Mouse (Mus musculus) small intestine, adult 2 months (tissue): ENCODE data around the gene Cobl. TPM values are rescaled to one million over a fixed set of nuclear protein-coding genes. Genes with fewer than 3 reads are reported as not detected.

Source experiments
- H3K27ac ChIP-seq: fragments of 200-500 bp; 2 replicates; pipeline ENCODE4 v1.5.1; 2012; ENCODE audit warnings: low read depth, low read length, control low read depth, inconsistent platforms; ENCODE audit not compliant: insufficient read depth
- H3K27me3 ChIP-seq: fragments of 200-500 bp; 2 replicates; pipeline ENCODE4 v1.6.1; 2012; ENCODE audit warnings: mild to moderate bottlenecking, moderate library complexity, low read length, inconsistent platforms; ENCODE audit not compliant: control insufficient read depth, insufficient read depth
- H3K36me3 ChIP-seq: fragments of 200-500 bp; 2 replicates; pipeline ENCODE4 v1.6.1; 2012; ENCODE audit warnings: mild to moderate bottlenecking, low read length, control low read depth, inconsistent platforms; ENCODE audit not compliant: control insufficient read depth, insufficient read depth
- H3K4me1 ChIP-seq: fragments of 200-500 bp; 2 replicates; pipeline ENCODE4 v1.6.1; 2012; ENCODE audit warnings: low read length, inconsistent platforms, mixed read lengths; ENCODE audit not compliant: control insufficient read depth, insufficient read depth, insufficient read length
- H3K4me3 ChIP-seq: fragments of 200-500 bp; 2 replicates; pipeline ENCODE4 v1.5.1; 2012; ENCODE audit warnings: low read depth, mild to moderate bottlenecking, control low read depth, inconsistent platforms, low read length, moderate library complexity
- CTCF ChIP-seq: fragments of 200-500 bp; IDR thresholded peaks from 2 replicates; pipeline ENCODE4 v1.5.1; 2012; ENCODE audit warnings: low read depth, mild to moderate bottlenecking, control low read depth, inconsistent platforms, low read length, moderate library complexity, mixed read lengths; ENCODE audit not compliant: insufficient replicate concordance, insufficient read length; ENCODE audit errors: extremely low read depth
- POLR2A ChIP-seq: fragments of 200-500 bp; IDR thresholded peaks from 2 replicates; pipeline ENCODE4 v1.6.1; 2012; ENCODE audit warnings: low read depth, mild to moderate bottlenecking, control low read depth, inconsistent platforms, low read length, moderate library complexity
- WGBS: fragments of 180-500 bp; shearing (Covaris S2); methylation state at CpG from one replicate; pipeline ENCODE4 v1.1.7; 2018; 5-methylcytosine and 5-hydroxymethylcytosine counted together
- polyA plus RNA-seq: library from polyadenylated mRNA; depleted of rRNA; stranded (reverse); fragments of >200 nt; gene quantifications from 2 replicates; pipeline ENCODE4 v1.2.3, GENCODE M21; 2012

Gene Cobl
- polyA plus RNA-seq, 1 experiment = 42.1 TPM

DNA sequence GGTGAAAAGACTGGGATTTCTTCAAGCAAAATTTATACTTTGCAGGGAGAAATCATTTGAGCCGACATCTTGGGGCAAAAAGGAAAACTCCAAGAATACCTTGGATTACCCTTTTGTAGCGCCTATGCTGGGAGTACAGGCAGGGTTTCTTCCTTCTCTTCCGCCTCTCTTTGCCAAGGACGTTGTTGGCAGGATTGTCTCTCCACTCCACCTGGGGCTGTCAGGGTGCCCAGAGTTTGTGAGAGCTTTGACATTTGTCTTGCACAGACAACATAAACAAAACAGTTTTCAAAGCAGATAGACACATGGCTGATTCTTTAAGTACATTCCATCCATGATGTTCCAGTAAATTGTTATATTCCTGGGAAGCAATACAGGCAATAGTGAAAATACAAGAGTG is 265.3 kb downstream of the Cobl start:
- 78% methylated on average over 4 of the region's 4 CpGs for WGBS
- Histone ChIP-seq H3K4me1 (no peaks in the 10 kb centered on the region), H3K27ac (no peak overlapping the region), H3K36me3 (no peaks in the 10 kb centered on the region), H3K4me3 (no peak overlapping the region), H3K27me3 (peaks cover 7% of the 10 kb centered on the region)
- TF ChIP-seq POLR2A = no peak
- TF ChIP-seq CTCF = no peak

DNA sequence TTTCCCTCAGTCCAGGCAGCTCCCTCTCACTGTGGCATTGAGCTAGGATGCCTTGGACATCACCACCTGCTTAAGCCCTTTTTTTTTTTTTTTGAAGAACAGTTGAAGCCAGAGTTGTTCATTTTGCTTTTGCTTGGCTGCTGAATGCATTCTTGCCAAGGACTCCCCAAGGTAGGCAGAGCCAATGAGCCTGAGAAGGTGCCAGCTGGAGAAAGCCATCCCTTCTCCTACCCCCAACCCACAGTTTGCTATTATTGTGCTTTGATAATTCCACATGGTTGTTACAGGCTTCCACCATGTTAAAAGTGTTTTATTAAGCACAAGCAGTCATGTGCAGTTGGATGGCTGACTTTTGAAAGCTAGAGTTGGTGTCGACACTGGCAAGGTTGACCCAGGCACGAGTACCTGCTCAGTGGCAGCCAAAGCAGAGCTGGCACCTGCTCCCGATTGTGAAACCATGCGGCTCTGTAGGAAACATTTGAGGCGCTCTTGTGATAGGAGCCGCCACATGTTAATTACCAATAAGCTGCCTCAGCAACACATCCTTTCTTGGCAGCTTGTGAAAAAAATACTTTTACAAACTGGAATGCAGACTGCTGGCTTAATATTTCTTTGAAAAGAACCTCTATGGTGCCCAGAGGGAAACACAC is 265.9 kb downstream of the Cobl start:
- Histone ChIP-seq H3K36me3 (no peaks in the 10 kb centered on the region), H3K27ac (no peak overlapping the region), H3K4me3 (no peak overlapping the region), H3K4me1 (no peaks in the 10 kb centered on the region), H3K27me3 (peaks cover 4% of the 10 kb centered on the region; the same call in 1 of the 2 replicates)
- WGBS = 52% methylated on average over 6 of the region's 6 CpGs
- TF ChIP-seq CTCF = no peak
- no peak for TF ChIP-seq POLR2A

DNA sequence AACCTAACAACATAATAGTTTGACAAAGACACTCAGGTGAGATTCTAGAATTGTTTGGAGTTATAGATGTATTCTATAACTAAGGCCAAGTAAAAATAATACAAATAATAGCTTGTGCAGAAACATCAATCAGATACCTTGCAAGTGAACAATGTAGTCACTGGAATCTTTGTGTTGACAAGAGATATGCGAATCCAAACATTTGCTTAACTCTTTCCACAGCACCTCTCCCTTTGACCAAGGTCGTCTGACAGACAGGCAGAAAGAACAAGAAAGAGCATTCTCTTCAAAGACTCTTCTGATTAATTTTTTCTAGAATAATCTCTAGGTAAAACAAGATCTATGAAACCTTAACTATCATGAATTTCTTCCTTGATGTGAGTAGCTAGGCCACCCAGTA is 266.7 kb downstream of the Cobl start:
- TF ChIP-seq CTCF = no peak
- no peak for TF ChIP-seq POLR2A
- no peak overlapping the region for H3K27ac ChIP-seq
- 0 out of 2 replicates have a peak, but pooled peaks cover 3% of the 10 kb centered on the region for H3K27me3 ChIP-seq
- no peaks in the 10 kb centered on the region for H3K4me1 ChIP-seq
- WGBS = 43% methylated on average over 2 of the region's 2 CpGs
- H3K36me3 ChIP-seq = no peaks in the 10 kb centered on the region
- H3K4me3 ChIP-seq = no peak overlapping the region

DNA sequence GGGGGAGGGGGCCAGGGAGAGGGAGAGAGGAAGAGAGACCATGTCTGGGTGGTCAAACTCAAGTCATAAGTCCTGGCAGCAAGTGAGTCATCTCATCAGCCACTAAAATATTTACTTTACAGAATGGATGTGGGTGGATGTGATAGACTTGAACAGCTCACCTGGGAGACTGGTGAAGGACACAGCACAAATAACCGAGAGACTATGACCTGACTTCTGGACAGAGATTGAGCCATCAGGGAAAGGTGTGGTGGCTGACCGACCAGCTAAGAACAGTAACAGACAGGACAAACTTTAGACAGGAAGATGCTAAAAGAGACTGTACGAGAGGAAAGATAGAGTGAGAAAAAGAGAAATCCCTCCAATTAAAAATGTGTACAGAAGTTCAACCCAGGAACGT is 267.2 kb downstream of the Cobl start:
- no peaks in the 10 kb centered on the region for H3K36me3 ChIP-seq
- 0 out of 2 replicates have a peak, but pooled peaks cover 3% of the 10 kb centered on the region for H3K27me3 ChIP-seq
- H3K4me1 ChIP-seq = no peaks in the 10 kb centered on the region
- no peak overlapping the region for H3K27ac ChIP-seq
- H3K4me3 ChIP-seq = no peak overlapping the region
- TF ChIP-seq CTCF (no peak), POLR2A (no peak)
- 50% methylated on average over 4 of the region's 4 CpGs for WGBS

DNA sequence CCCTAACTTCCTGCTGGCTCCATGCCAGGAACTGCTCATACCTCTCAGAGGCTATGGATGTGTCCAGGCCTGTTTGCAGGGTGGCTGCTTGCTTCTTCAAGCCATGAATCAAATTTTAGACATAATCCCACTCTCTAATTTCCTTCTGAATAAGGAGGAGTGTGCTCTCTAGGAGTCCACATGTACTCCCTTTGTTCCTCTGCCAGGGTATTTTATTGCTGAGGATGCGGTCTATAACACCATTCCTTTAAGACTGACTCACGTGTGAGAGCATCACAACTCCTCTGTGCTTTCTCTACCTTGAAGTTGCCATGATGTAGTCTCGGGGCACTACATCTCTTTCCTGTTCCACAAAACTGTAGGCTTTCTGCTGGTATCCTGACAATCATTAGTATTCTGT is 269.4 kb downstream of the Cobl start:
- H3K27ac ChIP-seq = no peak overlapping the region
- no peak overlapping the region for H3K4me3 ChIP-seq
- TF ChIP-seq CTCF (no peak), POLR2A (no peak)
- H3K36me3 ChIP-seq = no peaks in the 10 kb centered on the region
- 73% methylated on average over 3 of the region's 3 CpGs for WGBS
- H3K27me3 ChIP-seq = no peaks in the 10 kb centered on the region
- H3K4me1 ChIP-seq = no peaks in the 10 kb centered on the region

GRCm38 (mm10) chr11:12193369-12193768 is 271.4 kb downstream of the Cobl start:
- no peaks in the 10 kb centered on the region for H3K27me3 ChIP-seq
- no peak for TF ChIP-seq POLR2A
- TF ChIP-seq CTCF = no peak
- H3K4me1 ChIP-seq = no peaks in the 10 kb centered on the region
- H3K36me3 ChIP-seq = no peaks in the 10 kb centered on the region
- no peak overlapping the region for H3K27ac ChIP-seq
- 70% methylated on average over 4 of the region's 4 CpGs for WGBS
- no peak overlapping the region for H3K4me3 ChIP-seq

DNA sequence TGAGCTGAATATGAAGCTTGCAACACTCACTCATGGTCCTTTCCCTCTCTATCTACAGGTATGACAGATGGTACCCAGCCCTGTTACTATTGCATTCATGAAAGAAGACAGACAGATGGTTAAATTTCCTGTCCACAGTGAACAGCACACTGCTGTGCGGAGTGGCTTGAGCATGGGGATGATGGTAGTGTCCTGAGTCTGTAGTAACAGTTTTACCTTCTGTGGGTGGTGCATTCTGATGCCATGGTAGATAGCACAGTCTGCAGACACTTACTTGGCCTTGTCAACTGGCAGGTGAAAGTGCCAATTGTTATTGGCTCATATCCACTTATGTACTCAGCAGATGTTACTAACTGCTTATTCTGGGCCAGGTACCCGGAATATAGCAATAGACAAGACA is 273.4 kb downstream of the Cobl start:
- no peak overlapping the region for H3K4me3 ChIP-seq
- 67% methylated on average over 2 of the region's 2 CpGs for WGBS

More for the DNA sequence above, 273.4 kb downstream of the Cobl start:
- no peak for TF ChIP-seq CTCF
- TF ChIP-seq POLR2A = no peak
- Histone ChIP-seq H3K4me1 (no peaks in the 10 kb centered on the region), H3K27me3 (no peaks in the 10 kb centered on the region), H3K36me3 (no peaks in the 10 kb centered on the region), H3K27ac (no peak overlapping the region)
